Comparison of ENCODE assay signal across 8 mouse cellular contexts in the genomic region with DNA sequence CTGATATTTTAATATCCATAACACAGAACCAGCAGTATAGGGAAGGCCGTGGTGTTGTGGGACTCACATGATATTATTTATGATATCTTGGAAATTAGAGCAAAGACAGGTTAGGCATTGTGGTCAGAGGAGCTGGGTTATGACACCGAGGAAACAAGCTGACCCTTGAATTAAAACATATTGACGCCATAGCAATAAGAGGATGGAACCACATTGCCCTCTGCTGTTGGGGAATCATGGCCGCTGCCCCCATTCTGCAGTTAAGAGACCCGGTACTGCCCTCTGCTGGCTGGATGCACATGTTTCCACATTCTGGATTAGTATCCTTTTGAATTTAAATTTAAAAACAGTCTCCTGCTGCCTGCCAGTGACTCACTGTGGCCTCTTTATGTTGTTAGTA.
A peak's percentile ranks its signal among the peaks of the same experiment; 100 is the strongest.
DNase-seq lines count a peak whose midpoint lies in the region; ATAC-seq and TF ChIP-seq lines count a peak whose summit lies in the region.

No protein-coding gene starts in this region.

- no peaks in the 10 kb centered on the region for H3K79me2 ChIP-seq in C2C12 (ENCODE audit: control insufficient read depth, insufficient read depth)

- H3K27me3 ChIP-seq in C2C12 (ENCODE audit: control insufficient read depth, insufficient read depth, insufficient read length) = no peaks in the 10 kb centered on the region
- no peaks in the 10 kb centered on the region for H3K27me3 ChIP-seq in embryonic facial prominence, embryonic 11.5 days (ENCODE audit: control insufficient read depth, insufficient read depth, low read length)

- H3K9ac ChIP-seq in embryonic facial prominence, embryonic 11.5 days (replicated peaks; ENCODE audit: low read length) = no peak overlapping the region

- H3ac ChIP-seq in C2C12 (ENCODE audit: control insufficient read depth, insufficient read length, low read depth) = no peak overlapping the region

- H3K4me2 ChIP-seq in embryonic facial prominence, embryonic 11.5 days (ENCODE audit: low read depth, low read length) = no peak overlapping the region

- peak; percentile 96 for TF ChIP-seq CTCF in C2C12 (IDR thresholded peaks at IDR 0.05; ENCODE audit: control insufficient read depth, insufficient read depth, insufficient read length)

- no peaks in the 10 kb centered on the region for H3K36me3 ChIP-seq in C2C12 (ENCODE audit: control insufficient read depth, insufficient read depth)
- H3K36me3 ChIP-seq in embryonic facial prominence, embryonic 11.5 days (replicated peaks; ENCODE audit: control insufficient read depth, insufficient read depth, low read depth, low read length) = no peaks in the 10 kb centered on the region

- 34% methylated on average over 5 of the region's 5 CpGs for WGBS in embryonic facial prominence, embryonic 11.5 days

- H3K27ac ChIP-seq in embryonic facial prominence, embryonic 11.5 days (replicated peaks; ENCODE audit: low read depth, low read length) = no peak overlapping the region

- H3K79me3 ChIP-seq in C2C12 (ENCODE audit: low read depth) = no peaks in the 10 kb centered on the region

- H3K4me1 ChIP-seq in embryonic facial prominence, embryonic 11.5 days (ENCODE audit: control insufficient read depth, insufficient read depth, low read length) = no peaks in the 10 kb centered on the region

- H3K4me3 ChIP-seq in C2C12 (ENCODE audit: insufficient read depth, poor library complexity, severe bottlenecking) = no peak overlapping the region
- H3K4me3 ChIP-seq in embryonic facial prominence, embryonic 11.5 days (ENCODE audit: low read depth, low read length) = no peak overlapping the region

- H3K9me3 ChIP-seq in embryonic facial prominence, embryonic 11.5 days (replicated peaks; ENCODE audit: control insufficient read depth, low read length) = no peaks in the 10 kb centered on the region

- no peak; the same call in 1 of the 2 replicates for ATAC-seq in embryonic facial prominence, embryonic 11.5 days (replicated peaks; ENCODE audit: insufficient number of reproducible peaks, low FRiP score, low TSS enrichment, low read depth)
- peak; percentile 95 for ATAC-seq in neutrophil, adult 5-6 weeks (ENCODE audit: extremely low read depth, insufficient number of reproducible peaks, low FRiP score, poor library complexity, severe bottlenecking)

- peak; percentile 93 for DNase-seq in adrenal gland, postnatal 14 days
- peak; percentile 88 for DNase-seq in embryonic facial prominence, embryonic 11.5 days (ENCODE audit: low spot score)
- peak; percentile 49 to 86 for DNase-seq in heart, adult 9 months (ENCODE audit: low spot score in 2 of 2)
- peak; percentile 88 to 97 for DNase-seq in kidney, postnatal 25 days
- peak; percentile 81 to 86 for DNase-seq in lung, adult 18-20 months
- DNase-seq in thymus, adult 18-20 months = peak; percentile 45 to 58

TF ChIP-seq in C2C12, 6 proteins besides CTCF, POLR2A, EP300 and RAD21:
- TF ChIP-seq MAX (IDR thresholded peaks at IDR 0.05) (peak; percentile 38), MYOG (IDR thresholded peaks at IDR 0.05; ENCODE audit: control insufficient read depth, extremely low read depth, insufficient read length) (no peak)
